Mouse (Mus musculus): ENCODE measurements around the gene Sh3pxd2a.
A peak's percentile ranks its signal among the peaks of the same experiment; 100 is the strongest.
"Not testable (repeated sequence)": the region's sequence is repeated elsewhere in the genome, so short reads cannot be mapped to it uniquely, and the experiment has no call there.

The Sh3pxd2a gene

DNA sequence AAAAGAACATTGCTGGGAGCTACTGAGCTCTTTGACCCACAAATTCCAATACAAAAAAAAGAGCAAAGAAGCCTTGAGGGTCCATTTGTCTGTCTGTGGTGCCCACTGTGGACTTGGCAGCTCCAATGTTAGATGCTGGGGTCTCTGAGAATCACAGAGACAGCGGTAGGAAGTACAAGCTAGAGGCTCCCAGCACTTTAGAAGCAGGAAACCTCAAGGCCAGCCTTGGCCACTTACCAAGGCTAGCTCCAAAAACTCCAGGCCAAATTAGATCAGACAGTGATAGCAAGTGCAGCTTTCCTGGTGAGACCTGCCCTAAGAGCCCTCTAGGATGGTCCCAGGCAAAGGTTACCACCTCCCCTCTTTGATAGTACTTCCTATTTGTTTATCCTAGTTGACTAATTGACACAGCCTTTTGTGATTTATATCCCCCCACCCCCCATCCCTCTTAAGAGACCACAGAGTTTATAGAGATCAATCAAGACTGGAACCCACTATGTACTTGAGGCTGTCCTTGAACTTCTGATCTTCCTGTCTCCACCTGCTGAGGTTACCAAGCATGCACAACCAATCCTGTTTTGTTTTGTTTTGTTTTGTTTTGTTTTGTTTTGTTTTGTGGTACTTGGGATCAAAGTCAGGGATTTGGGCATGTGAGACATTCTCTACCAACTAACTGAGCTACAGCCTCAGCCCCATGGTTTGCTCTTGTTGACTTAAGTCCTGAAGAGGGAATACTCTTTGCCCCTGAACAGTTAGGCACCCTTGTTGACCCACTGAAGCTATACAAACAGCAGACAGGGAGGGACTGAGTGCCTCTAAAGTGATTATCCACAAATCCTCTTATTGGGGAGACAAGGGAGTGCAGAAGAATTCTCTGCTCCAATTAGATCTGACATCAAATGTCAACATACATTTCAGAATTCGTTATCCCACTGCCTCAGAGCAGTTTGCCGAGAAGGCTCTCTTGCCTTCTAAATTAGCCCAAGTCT, 60.5 kb downstream of the Sh3pxd2a start:
- no peak for DNase-seq

GRCm38 (mm10) chr19:47402976-47403375, 61.2 kb downstream of the Sh3pxd2a start:
- DNase-seq = no peak

- DNase-seq = no peak
These were observed 61.7 kb downstream of the Sh3pxd2a start for GRCm38 (mm10) chr19:47402544-47402943.

GRCm38 (mm10) chr19:47399709-47400108, 64.5 kb downstream of the Sh3pxd2a start:
- DNase-seq = no peak

- no peak for DNase-seq
These were observed 65.2 kb downstream of the Sh3pxd2a start for GRCm38 (mm10) chr19:47399029-47399428.

DNA sequence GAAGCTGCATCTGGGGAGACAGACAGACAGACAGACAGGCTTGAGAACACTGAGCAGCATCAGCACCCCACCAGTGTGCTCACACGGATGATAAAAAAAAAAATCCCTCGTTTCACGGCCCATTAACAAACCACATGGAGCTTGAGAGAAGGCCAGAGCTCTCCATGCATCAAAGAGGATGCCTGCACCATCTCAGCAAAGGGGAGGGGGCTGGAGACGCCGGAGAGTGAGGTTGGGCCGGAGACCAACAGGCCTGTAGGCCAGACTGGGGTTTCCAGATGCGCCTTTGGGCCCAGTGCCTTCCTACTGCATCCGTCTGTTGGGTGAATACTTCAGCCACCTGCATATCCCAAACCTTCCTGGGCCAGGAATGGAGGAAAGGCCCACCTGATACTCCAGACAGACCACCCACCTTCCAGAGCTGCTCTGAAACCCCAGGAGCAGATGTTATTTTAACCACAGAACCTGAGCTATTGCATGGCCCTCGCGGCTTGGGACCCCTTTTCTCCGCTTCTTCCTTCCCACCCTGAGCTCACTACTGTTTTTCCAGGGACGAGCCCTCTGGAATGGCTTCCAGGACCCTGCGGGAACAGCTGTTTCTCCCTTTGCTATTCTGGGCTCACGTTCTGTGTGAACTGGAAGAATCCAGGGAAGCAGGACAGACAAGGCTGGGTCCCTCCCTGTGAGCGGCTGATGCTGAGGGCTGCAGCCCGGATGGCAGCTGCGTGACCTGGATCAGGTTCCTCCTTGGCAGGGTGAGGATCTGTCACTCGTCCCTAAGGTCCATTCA, 66.1 kb downstream of the Sh3pxd2a start:
- DNase-seq = no peak

DNA sequence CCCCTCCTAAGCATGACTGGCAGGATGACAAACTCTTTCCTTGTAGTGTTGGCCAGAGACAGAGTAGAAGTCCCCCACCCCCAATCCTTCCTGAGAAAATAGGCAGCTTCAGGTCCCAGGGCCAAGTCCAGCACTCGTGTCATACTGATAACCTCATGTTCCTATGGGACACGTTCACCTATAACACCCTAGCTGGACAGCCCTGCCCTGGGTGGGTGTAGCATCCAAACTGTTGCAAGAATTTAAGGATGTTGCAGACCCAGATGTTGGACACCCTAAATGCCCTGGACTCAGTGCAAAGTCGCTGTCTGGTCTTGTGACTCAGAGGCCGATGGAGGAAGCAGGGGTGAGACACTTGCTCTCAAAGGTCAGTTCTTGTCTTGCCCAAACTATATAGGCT, 68.9 kb downstream of the Sh3pxd2a start:
- no peak for DNase-seq

- not testable (repeated sequence) for DNase-seq
These were observed 69.4 kb downstream of the Sh3pxd2a start for GRCm38 (mm10) chr19:47394781-47395180.

DNA sequence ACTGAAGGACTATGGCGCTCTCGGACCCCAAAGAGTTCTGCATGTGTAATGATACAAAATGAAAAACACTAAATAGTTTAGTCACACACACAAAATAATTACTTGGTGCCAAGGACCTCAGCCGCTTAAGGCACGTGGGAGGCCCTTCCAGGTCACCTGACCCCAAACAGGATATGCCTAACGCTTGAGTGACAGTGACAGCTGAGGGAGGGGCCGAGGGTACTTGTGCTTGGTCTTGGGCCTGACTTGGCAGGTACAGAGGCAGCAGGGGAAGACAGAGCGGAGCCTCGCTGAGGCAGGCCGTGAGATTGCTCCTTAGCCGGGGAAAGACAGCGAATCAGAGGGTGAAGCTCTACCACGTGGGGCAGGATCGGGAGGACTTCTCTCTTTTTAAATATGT, 73.3 kb downstream of the Sh3pxd2a start:
- no peak for DNase-seq

GRCm38 (mm10) chr19:47387887-47388286, 76.3 kb downstream of the Sh3pxd2a start:
- DNase-seq = no peak

DNA sequence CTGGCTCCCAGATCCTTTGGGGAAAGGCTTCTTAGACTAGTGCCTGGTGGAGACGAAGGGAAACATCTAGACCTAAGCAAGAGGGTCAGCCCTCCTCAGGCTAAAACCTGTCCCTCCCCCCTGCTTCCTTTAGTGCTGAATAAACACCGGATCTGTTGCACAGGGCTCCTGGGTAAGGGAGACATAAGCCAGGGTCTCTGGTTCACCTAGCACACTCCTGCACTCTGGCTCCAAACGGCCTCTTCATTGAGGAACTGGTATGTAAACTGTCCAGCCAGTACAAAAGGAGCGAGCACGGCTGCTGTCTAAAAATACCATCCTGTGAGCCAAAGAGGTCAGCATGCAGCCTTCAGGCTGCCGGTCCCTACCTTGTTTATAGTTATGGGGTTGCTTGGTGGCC, 76.8 kb downstream of the Sh3pxd2a start:
- DNase-seq = no peak

DNA sequence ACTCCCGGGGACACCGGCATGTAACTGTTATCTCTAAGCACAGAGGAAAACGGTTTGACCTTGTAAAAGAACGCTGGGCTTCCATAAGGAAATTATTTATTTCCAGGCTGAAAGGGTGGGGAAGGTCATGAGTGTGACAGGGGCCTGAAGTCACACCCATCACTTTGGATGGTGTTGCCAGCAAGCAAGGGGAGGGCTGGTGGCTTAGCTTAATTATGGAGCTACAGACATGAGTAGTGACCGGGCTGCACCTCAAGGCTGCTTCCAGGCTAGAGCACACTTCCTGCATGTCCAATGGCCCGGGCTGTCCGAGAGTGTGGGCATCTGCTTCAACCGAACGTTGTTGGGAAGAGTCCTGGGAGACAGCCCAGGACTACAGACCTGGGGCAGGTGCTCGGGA, 78.2 kb downstream of the Sh3pxd2a start:
- DNase-seq = no peak

DNA sequence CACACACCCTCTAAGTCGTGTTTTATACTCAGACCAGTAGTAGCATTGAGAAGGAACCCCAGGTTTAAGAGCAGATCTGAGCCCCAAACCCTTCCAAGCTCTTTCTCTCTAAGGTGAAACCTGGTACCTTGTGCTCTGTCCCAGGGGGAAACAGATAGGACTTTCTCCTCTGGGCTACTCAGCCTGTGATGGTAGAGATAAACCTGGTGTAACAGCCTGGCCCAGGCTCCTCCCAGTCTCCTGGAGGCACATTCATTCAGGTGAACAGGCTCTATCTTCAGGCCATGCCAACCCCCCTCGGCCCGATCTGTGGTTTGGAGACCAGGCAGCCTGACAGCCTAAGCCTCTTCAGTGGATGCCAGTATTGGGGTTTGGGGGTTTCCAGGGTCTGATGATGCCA, 79.6 kb downstream of the Sh3pxd2a start:
- no peak for DNase-seq

- DNase-seq = no peak
These were observed 80.2 kb downstream of the Sh3pxd2a start for GRCm38 (mm10) chr19:47384036-47384435.

DNA sequence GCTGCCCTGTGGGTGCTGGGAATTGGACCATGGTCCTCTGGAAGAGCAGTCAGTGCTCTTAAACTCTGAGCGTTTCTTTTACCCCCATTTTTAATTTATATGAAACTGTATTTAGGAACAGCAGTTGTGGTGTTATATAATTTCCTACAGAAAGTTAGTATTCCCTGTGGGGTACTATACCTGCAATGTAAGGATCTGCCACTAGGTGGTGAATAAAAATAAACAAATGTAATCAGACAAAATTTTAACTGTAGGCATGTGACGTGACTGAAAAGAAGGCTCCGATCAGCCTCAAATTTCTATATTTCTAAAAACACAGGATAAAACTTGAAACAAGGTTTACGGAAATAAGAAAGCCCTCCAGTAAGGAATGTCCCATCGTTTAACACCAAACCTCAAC, 81.9 kb downstream of the Sh3pxd2a start:
- no peak for DNase-seq

DNA sequence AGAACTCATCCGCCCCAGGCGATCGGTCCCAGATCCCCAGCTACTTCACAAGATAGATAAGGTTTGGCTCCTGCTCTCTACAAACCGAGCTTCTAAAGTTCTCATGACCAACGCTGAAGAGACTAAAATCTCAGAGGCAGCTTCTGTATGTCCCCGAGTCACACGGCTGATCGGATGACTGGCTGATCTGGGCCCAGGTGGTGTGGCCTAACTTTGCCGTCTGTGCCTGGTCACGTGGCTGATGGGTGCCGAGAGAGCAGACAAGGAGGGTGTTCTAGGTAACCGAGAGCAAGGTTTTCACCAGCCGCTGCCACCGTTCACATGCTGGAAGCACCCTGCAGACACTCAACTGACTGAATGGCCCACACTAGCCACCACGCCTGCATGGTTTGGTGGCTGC, 83.2 kb downstream of the Sh3pxd2a start:
- DNase-seq = no peak

DNA sequence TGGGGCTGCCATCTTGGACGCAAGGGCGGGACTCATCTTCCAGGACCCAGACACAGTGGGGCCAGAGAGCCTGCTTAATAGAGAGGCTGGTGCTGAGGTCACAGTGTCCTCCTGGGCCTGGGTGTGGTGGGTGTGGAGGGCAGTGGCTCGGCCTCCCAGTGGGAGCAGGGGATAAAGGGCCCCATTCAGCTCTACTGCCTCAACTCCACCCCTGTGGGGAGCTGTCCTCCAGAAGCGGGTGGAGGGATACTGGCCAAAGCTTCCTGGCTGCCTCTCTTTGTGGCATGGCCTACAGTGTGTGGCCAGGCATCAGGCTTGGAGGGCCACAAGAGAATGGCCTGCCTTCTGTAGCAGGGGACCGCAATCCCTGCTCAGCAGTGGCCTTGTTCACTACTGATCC, 85.1 kb downstream of the Sh3pxd2a start:
- DNase-seq = no peak

GRCm38 (mm10) chr19:47374916-47375573, 89.2 kb downstream of the Sh3pxd2a start:
- DNase-seq = no peak

DNA sequence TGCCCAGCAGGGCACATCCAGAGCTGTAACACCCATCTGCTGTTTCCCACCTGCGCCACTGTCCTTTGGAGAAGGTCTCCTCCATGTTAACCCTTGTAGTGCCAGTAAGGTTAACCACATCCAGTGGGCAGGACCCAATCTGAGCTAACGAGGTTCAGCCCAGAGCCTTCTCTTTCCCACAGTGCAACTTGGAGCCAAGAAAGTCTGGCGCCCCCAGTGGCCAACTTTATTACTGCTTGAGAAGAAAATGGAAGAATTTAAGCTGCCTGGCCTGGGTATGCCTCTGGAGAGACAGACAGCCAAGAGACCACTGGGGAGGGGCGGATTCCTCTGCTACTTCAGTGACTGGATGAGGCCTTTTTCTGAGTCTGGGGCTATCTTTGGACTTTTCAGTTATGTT, 89.8 kb downstream of the Sh3pxd2a start:
- DNase-seq = peak; percentile 59

DNA sequence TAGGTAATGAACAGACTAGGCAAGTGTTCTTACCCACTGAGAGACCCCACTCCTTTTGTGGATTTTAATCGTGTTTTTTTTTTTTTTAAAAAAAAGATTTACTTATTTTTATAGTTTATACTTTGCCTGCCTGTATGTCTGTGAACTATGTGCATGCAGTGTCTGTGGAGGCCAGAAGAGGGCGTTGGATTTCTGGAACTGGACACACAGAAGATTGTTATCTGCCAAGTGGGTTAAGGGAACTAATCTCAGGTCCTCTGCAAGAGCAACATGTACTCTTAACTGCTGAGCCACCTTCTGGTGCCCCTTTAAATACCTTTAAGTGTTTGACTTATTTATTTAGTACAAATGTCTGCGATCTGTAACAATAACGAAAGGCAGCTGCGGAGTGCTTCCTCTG, 92.2 kb downstream of the Sh3pxd2a start:
- no peak for DNase-seq

DNA sequence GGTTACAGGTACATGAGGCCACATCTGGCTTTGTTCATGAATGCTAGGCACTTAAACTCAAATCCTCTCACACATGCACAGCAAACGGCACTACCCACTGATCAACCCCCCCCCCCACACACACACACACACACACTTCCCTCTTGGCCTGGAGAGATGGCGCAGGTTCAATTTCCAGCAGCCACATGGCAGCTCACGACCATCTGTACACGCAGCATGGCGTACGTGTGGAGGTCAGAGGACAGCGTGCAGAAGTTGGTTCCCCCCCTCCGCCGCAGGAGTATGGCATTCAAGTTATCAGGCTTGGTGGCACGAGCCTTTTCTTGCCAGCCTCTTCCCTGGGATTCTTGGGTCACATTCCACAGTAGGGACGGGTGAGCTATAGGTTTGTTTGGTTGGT, 92.7 kb downstream of the Sh3pxd2a start:
- DNase-seq = no peak

GRCm38 (mm10) chr19:47369008-47369407, 95.2 kb downstream of the Sh3pxd2a start:
- DNase-seq = no peak

- no peak for DNase-seq
These were observed 96.8 kb downstream of the Sh3pxd2a start for GRCm38 (mm10) chr19:47367271-47367879.
